Mouse (Mus musculus): Measurements from ENCODE around the gene Il12rb1.
A peak's percentile ranks its signal among the peaks of the same experiment; 100 is the strongest.
"Not testable (repeated sequence)": the region's sequence is repeated elsewhere in the genome, so short reads cannot be mapped to it uniquely, and the experiment has no call there.

The Il12rb1 gene

GRCm38 (mm10) chr8:70801830-70802229, 6.4 kb upstream of the Il12rb1 start:
- no peak for DNase-seq

GRCm38 (mm10) chr8:70802786-70803510, 5.3 kb upstream of the Il12rb1 start:
- DNase-seq: no peak

GRCm38 (mm10) chr8:70803761-70804480, 4.3 kb upstream of the Il12rb1 start:
- DNase-seq: no peak

- DNase-seq: peak; percentile 79
Observed at GRCm38 (mm10) chr8:70804481-70805206, 3.6 kb upstream of the Il12rb1 start, which contains the start of gene Mast3. TSS of gene Mast3 (minus strand) at chr8:70805054.

GRCm38 (mm10) chr8:70806541-70806940, 1.7 kb upstream of the Il12rb1 start:
- no peak for DNase-seq

- no peak for DNase-seq
Observed at GRCm38 (mm10) chr8:70807304-70807703, 945 bp upstream of the Il12rb1 start.

- DNase-seq: no peak
Observed at GRCm38 (mm10) chr8:70808955-70809701, 879 bp downstream of the Il12rb1 start.

- DNase-seq: no peak
Observed at GRCm38 (mm10) chr8:70810962-70811680, 2.9 kb downstream of the Il12rb1 start.

GRCm38 (mm10) chr8:70812055-70812454, 3.8 kb downstream of the Il12rb1 start:
- DNase-seq: no peak

- no peak for DNase-seq
Observed at GRCm38 (mm10) chr8:70812885-70813284, 4.6 kb downstream of the Il12rb1 start.

- no peak for DNase-seq
Observed at GRCm38 (mm10) chr8:70816679-70817078, 8.4 kb downstream of the Il12rb1 start.

- no peak for DNase-seq
Observed at GRCm38 (mm10) chr8:70820101-70820935, 12.1 kb downstream of the Il12rb1 start.

GRCm38 (mm10) chr8:70821399-70821962, 13.2 kb downstream of the Il12rb1 start:
- peak; percentile 65 for DNase-seq

GRCm38 (mm10) chr8:70821992-70822391, 13.7 kb downstream of the Il12rb1 start:
- DNase-seq: no peak

- not testable (repeated sequence) for DNase-seq
Observed at GRCm38 (mm10) chr8:70822594-70822993, 14.3 kb downstream of the Il12rb1 start.

- DNase-seq: no peak
Observed at GRCm38 (mm10) chr8:70823802-70824201, 15.6 kb downstream of the Il12rb1 start.

- DNase-seq: no peak
Observed at GRCm38 (mm10) chr8:70825816-70826215, 17.6 kb downstream of the Il12rb1 start.

- DNase-seq: no peak
Observed at GRCm38 (mm10) chr8:70827010-70827409, 18.8 kb downstream of the Il12rb1 start.

- DNase-seq: no peak
Observed at GRCm38 (mm10) chr8:70827796-70828195, 19.5 kb downstream of the Il12rb1 start.

- no peak for DNase-seq
Observed at GRCm38 (mm10) chr8:70831517-70831916, 23.3 kb downstream of the Il12rb1 start.

GRCm38 (mm10) chr8:70832371-70832770, 24.1 kb downstream of the Il12rb1 start:
- DNase-seq: no peak

Measured in right cerebral cortex, postnatal 4 days (tissue).